Mouse (Mus musculus) ES-E14 (cell line): ENCODE data around the gene Ostm1. TPM values are rescaled to one million over a fixed set of nuclear protein-coding genes. Genes with fewer than 3 reads are reported as not detected.

Experiments used
- DNase-seq: peaks from one replicate; pipeline ENCODE4 v3.0.0-alpha.2; 2013; ENCODE audit warnings: low read depth, low spot score
- H3K27ac ChIP-seq: 2 replicates; pipeline ENCODE4 v1.5.1; 2012; ENCODE audit warnings: low read depth, mild to moderate bottlenecking, low read length, moderate library complexity, mixed read lengths; ENCODE audit not compliant: poor library complexity, insufficient read depth, severe bottlenecking
- H3K36me3 ChIP-seq: 2 replicates; pipeline ENCODE4 v1.6.1; 2012; ENCODE audit warnings: mild to moderate bottlenecking, low read length, moderate library complexity, mixed read lengths; ENCODE audit not compliant: control insufficient read depth, poor library complexity, insufficient read depth, severe bottlenecking
- H3K4me1 ChIP-seq, 2 experiments: fragments of 150-350 bp in 1 of 2; sonication (generic) in 1 of 2; 2 replicates each; pipeline ENCODE4 v1.6.1; 2012; ENCODE audit warnings: low read length in 2 of 2, mild to moderate bottlenecking in 1 of 2, mixed read lengths in 1 of 2; ENCODE audit not compliant: control insufficient read depth in 2 of 2, insufficient read depth in 2 of 2, poor library complexity in 1 of 2
- H3K4me3 ChIP-seq, 2 experiments: fragments of 150-350 bp in 1 of 2; sonication (generic) in 1 of 2; 2 replicates each; pipeline ENCODE4 v1.5.1; 2012; ENCODE audit warnings: low read length in 2 of 2, low read depth in 1 of 2, mild to moderate bottlenecking in 1 of 2, mixed read lengths in 1 of 2; ENCODE audit not compliant: insufficient read depth in 1 of 2, poor library complexity in 1 of 2, severe bottlenecking in 1 of 2
- H3K9ac ChIP-seq: 2 replicates; pipeline ENCODE4 v1.6.1; 2012; ENCODE audit warnings: low read depth, mild to moderate bottlenecking, low read length, mixed read lengths; ENCODE audit not compliant: poor library complexity, insufficient read depth, severe bottlenecking
- H3K9me3 ChIP-seq: fragments of 150-350 bp; sonication (generic); 2 replicates; pipeline ENCODE4 v1.6.1; 2012; ENCODE audit warnings: low read depth, mild to moderate bottlenecking, low read length; ENCODE audit not compliant: control insufficient read depth, insufficient read depth
- CHD2 ChIP-seq: IDR thresholded peaks from 2 replicates; pipeline ENCODE4 v1.6.1; 2014; ENCODE audit warnings: mild to moderate bottlenecking, low read depth, low read length, inconsistent platforms
- HCFC1 ChIP-seq: IDR thresholded peaks from 2 replicates; pipeline ENCODE4 v1.6.1; 2012; ENCODE audit warnings: low read length, inconsistent platforms, borderline replicate concordance; ENCODE audit not compliant: insufficient read depth
- MAFK ChIP-seq: IDR thresholded peaks from 2 replicates; pipeline ENCODE4 v1.6.1; 2014; ENCODE audit warnings: mild to moderate bottlenecking, low read depth, low read length, inconsistent platforms; ENCODE audit not compliant: insufficient read depth
- ZC3H11A ChIP-seq: IDR thresholded peaks from 2 replicates; pipeline ENCODE4 v1.6.1; 2012; ENCODE audit warnings: low read depth, mild to moderate bottlenecking, inconsistent platforms, low read length, borderline replicate concordance
- ZNF384 ChIP-seq: IDR thresholded peaks from 2 replicates; pipeline ENCODE4 v1.6.1; 2012; ENCODE audit warnings: low read depth, low read length, inconsistent platforms
- in situ Hi-C, 2 experiments: fragments of 600-800 bp; cut with MboI; formaldehyde crosslinking; loops; one replicate each; pipeline ENCODE4 v1.15.1; 2025; ENCODE audit warnings: low sequenced_read_pairs in 2 of 2, inconsistent platforms in 1 of 2; ENCODE audit not compliant: unreplicated experiment in 2 of 2
- total RNA-seq: library from RNA; depleted of rRNA; stranded (reverse); fragments of 300-350 nt; gene quantifications from 2 replicates; pipeline ENCODE4 v1.2.3, GENCODE M21; 2012

The Ostm1 gene
- total RNA-seq, 1 experiment = 19.7 TPM

DNA sequence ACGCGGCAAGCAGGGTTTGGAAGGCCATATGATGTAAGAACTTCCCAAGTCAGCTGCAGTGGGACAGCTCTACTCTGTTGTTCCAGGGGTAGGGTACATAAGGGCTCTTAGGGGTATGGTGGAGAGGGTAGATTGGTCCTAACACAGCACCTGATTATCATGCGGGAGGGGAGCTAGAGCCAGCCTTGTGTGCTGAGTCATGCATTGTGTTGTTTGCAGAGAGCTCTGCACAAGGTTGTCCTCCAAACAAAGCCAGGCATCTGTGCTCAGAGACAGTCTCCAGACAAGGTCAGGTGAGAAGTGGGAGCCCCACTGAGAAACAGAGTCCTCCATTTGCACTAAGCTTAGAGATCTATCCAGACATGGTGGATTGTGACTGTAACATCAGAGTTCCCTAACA, 37.1 kb upstream of the Ostm1 start:
- Histone ChIP-seq H3K36me3 (no peaks in the 10 kb centered on the region), H3K4me3 (no peak overlapping the region), H3K9ac (no peak overlapping the region), H3K4me1 (peaks cover 0 to 4% of the 10 kb centered on the region in 2 experiments; a peak in 1 of 4 replicates), H3K9me3 (no peaks in the 10 kb centered on the region), H3K27ac (peak overlapping the region; percentile 29; the same call in 1 of the 2 replicates)
- TF ChIP-seq MAFK (peak; percentile 70), ZNF384 (no peak)
- DNase-seq = no peak
- in situ Hi-C loops = no loop called here

DNA sequence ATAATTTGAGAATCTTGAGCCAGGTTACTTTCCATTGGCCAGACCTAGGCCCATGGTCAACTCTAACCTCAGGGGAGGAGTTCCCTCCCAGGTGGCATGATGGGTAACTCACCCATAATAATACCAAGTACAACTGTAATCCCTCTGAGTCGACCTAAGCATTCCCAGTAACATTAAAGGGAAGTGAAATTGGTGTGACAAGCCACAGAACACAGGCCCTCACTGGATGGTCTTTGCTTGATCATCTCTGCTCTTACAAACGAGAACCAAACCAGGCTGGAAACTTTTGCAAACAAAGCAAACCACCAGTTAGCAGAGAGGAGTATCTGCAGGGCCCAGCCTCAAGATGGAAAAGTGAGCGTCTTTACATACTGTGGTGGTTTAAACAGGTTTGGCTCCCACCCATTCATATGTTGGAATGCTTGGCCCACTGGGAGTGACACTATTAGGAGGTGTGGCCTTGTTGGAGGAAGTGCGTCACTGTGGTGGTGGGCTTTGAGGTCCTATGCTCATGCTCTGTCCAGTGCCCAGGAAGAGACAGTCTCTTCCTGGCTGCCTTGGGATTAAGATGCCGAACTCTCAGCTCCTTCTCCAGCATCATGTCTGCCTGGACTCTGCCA, 23.9 kb upstream of the Ostm1 start:
- Histone ChIP-seq H3K4me3 (no peak overlapping the region), H3K36me3 (no peaks in the 10 kb centered on the region), H3K9ac (no peak overlapping the region), H3K27ac (no peak overlapping the region), H3K4me1 (no peaks in the 10 kb centered on the region), H3K9me3 (no peaks in the 10 kb centered on the region)
- TF ChIP-seq ZNF384 = no peak
- TF ChIP-seq CHD2 = no peak
- no peak for TF ChIP-seq ZC3H11A
- TF ChIP-seq HCFC1 = no peak
- no peak for TF ChIP-seq MAFK
- in situ Hi-C loops = no loop called here
- no peak for DNase-seq

DNA sequence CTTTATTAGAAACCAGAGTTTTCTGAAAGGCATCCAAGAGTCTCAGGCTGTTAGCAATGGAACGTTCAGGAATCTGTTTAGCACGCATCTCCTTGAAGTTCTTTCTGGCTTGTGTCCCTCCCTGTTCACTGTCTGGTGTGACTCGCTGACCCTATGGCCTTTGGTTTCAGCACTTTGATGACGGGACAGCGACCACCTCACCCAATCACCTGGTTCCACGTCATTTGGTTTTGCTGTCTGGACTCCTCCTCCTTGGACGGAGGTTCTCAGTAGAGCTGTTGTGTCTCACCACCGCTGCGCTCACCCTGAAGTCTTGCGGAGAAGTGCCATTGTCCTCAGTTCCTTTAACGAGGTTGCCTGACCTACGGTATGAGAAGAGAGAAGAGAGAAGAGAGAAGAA, 21.4 kb upstream of the Ostm1 start:
- DNase-seq = peak; percentile 82
- in situ Hi-C loops = no loop called here
- Histone ChIP-seq H3K27ac (no peak overlapping the region), H3K36me3 (no peaks in the 10 kb centered on the region), H3K9ac (no peak overlapping the region), H3K4me1 (no peaks in the 10 kb centered on the region), H3K4me3 (peak overlapping the region in 1 of 2 experiments; percentile 28; a peak in 1 of 4 replicates), H3K9me3 (no peaks in the 10 kb centered on the region)
- no peak for TF ChIP-seq HCFC1
- no peak for TF ChIP-seq ZNF384
- no peak for TF ChIP-seq MAFK
- peak; percentile 34; the same call in 1 of the 2 replicates for TF ChIP-seq CHD2
- TF ChIP-seq ZC3H11A = no peak

DNA sequence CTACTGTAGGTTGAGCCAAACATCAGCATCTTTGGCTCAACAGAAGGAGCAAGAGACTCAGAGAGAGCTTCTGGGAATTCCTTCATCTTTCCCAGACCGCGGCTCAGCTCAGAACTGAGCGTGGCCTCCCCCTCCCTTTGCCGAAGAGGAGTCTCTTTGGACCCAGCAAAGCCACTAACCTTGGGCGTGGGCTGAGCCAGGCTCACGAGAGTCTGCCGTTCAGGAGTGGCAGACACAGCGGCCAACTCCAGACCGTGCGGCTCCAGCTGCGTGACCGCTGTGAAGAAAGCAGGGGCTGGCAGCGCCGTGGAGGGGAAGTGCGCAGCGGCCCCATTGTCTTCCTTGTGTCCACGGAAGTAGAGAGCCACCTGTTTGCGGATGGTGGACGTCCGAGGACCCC, 11.1 kb upstream of the Ostm1 start:
- Histone ChIP-seq H3K9ac (no peak overlapping the region), H3K4me3 (peak overlapping the region; percentile 14 to 46; a peak in 3 of 4 replicates), H3K9me3 (no peaks in the 10 kb centered on the region), H3K4me1 (peaks cover 0 to 5% of the 10 kb centered on the region in 2 experiments; a peak in 1 of 4 replicates), H3K36me3 (no peaks in the 10 kb centered on the region), H3K27ac (no peak overlapping the region)
- in situ Hi-C loops = no loop called here
- no peak for DNase-seq
- TF ChIP-seq ZNF384 (no peak), MAFK (no peak), CHD2 (no peak), HCFC1 (no peak), ZC3H11A (no peak)

DNA sequence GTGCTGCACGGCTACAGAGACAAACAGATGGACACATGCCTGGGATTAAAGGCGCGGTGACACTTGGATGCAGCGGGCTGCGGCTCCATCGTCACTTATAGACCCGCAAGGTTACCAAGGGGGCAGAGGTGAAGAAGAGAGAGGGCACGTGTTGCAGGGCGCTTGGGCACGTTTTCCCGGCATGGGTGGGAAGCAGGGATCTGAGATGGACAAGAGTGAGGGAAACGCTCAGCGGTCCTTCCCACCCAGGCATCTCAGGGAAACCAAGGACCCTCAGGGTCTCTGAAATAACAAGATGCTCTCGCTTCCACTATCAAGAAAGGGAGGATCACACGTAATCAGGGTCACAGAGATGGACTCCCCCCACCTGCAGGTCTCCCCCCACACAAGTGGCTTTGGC, 10.7 kb upstream of the Ostm1 start:
- no peaks in the 10 kb centered on the region for H3K36me3 ChIP-seq
- peaks cover 0 to 5% of the 10 kb centered on the region in 2 experiments; a peak in 1 of 4 replicates for H3K4me1 ChIP-seq
- H3K4me3 ChIP-seq = peak overlapping the region; percentile 14 to 46; a peak in 2 of 4 replicates
- no peaks in the 10 kb centered on the region for H3K9me3 ChIP-seq
- no peak overlapping the region for H3K27ac ChIP-seq
- in situ Hi-C loops = no loop called here
- TF ChIP-seq CHD2 (no peak), HCFC1 (no peak), MAFK (no peak), ZNF384 (no peak), ZC3H11A (no peak)
- no peak overlapping the region for H3K9ac ChIP-seq
- no peak for DNase-seq
